Mouse (Mus musculus): Measurements from ENCODE around the gene Maged1. TPM values are rescaled to one million over a fixed set of nuclear protein-coding genes. Genes with fewer than 3 reads are reported as not detected.

The Maged1 gene
- polyA plus RNA-seq (2015; fragmentation: Nextera tagmentation; extraction: Ambion mirVana): 341 and 360 TPM in 2 replicates

GRCm38 (mm10) chrX:94541918-94542355, at the start of gene Maged1:
Gene Maged1, minus strand, starts transcription at chrX:94542143.

Other genes with a start within 250 kb of the Maged1 start
- gene Fam90a1b, start 175.4 kb downstream of the Maged1 start, polyA plus RNA-seq (2015; fragmentation: Nextera tagmentation; extraction: Ambion mirVana): not detected in 2 replicates
- gene Apoo, start 175.0 kb downstream of the Maged1 start, polyA plus RNA-seq (2015; fragmentation: Nextera tagmentation; extraction: Ambion mirVana): 246 and 302 TPM in 2 replicates
- gene Gspt2, start 93.9 kb upstream of the Maged1 start, polyA plus RNA-seq (2015; fragmentation: Nextera tagmentation; extraction: Ambion mirVana): 1.4 and 1.6 TPM in 2 replicates
- 0.52 and 0.72 TPM in 2 replicates for gene Zxdb, start 182.4 kb upstream of the Maged1 start, polyA plus RNA-seq (2015; fragmentation: Nextera tagmentation; extraction: Ambion mirVana)